Mouse (Mus musculus) hindbrain, embryonic 16.5 days (tissue): ENCODE measurements around the gene Plekha4. TPM values are rescaled to one million over a fixed set of nuclear protein-coding genes. Genes with fewer than 3 reads are reported as not detected.

Experiments
- polyA plus RNA-seq: library from polyadenylated mRNA; unstranded; fragments of >200 nt; fragmentation: Nextera tagmentation; extraction: Ambion mirVana; gene quantifications from 2 replicates; pipeline ENCODE4 v1.2.1, GENCODE M21; 2015

The Plekha4 gene
- polyA plus RNA-seq, 1 experiment from 2014 or later: 2.2 TPM

Other genes with a start within 250 kb of the Plekha4 start
- not detected in 2 replicates for gene Slc6a21, start 248.8 kb upstream of the Plekha4 start, polyA plus RNA-seq
- 13.3 and 14.2 TPM in 2 replicates for gene Trpm4, start 192.6 kb upstream of the Plekha4 start, polyA plus RNA-seq
- 0.28 and 0.72 TPM in 2 replicates for gene Hrc, start 191.0 kb upstream of the Plekha4 start, polyA plus RNA-seq
- 28.5 and 28.6 TPM in 2 replicates for gene Ppfia3, start 159.3 kb upstream of the Plekha4 start, polyA plus RNA-seq
- 41.4 and 70.3 TPM in 2 replicates for gene Lin7b, start 155.7 kb upstream of the Plekha4 start, polyA plus RNA-seq
- 144 and 161 TPM in 2 replicates for gene Snrnp70, start 130.6 kb upstream of the Plekha4 start, polyA plus RNA-seq
- 0.06 TPM in 1 of 2 replicates, not detected in the other for gene Kcna7, start 120.7 kb upstream of the Plekha4 start, polyA plus RNA-seq
- 0.15 and 0.27 TPM in 2 replicates for gene Ntf5, start 112.6 kb upstream of the Plekha4 start, polyA plus RNA-seq
- gene Lhb, start 105.5 kb upstream of the Plekha4 start, polyA plus RNA-seq: 2.0 and 2.3 TPM in 2 replicates
- gene Gys1, start 91.5 kb upstream of the Plekha4 start, polyA plus RNA-seq: 25.5 and 28.7 TPM in 2 replicates
- gene Ruvbl2, start 88.2 kb upstream of the Plekha4 start, polyA plus RNA-seq: 94.3 and 108 TPM in 2 replicates
- 5,303 and 5,527 TPM in 2 replicates for gene Ftl1, start 66.4 kb upstream of the Plekha4 start, polyA plus RNA-seq
- gene Bax, start 59.4 kb upstream of the Plekha4 start, polyA plus RNA-seq: 226 and 242 TPM in 2 replicates
- gene Tulp2, start 44.5 kb upstream of the Plekha4 start, polyA plus RNA-seq: 0.20 and 0.30 TPM in 2 replicates
- gene Gm45808, start 39.5 kb upstream of the Plekha4 start, polyA plus RNA-seq: not detected in 2 replicates
- gene Dhdh, start 37.5 kb upstream of the Plekha4 start, polyA plus RNA-seq: 4.0 and 4.3 TPM in 2 replicates
- gene Nucb1, start 15.9 kb upstream of the Plekha4 start, polyA plus RNA-seq: 141 and 151 TPM in 2 replicates
- 17.5 and 18.2 TPM in 2 replicates for gene Ppp1r15a, start 62 bp upstream of the Plekha4 start, polyA plus RNA-seq
- gene Hsd17b14, start 28.6 kb downstream of the Plekha4 start, polyA plus RNA-seq: 0.43 and 0.80 TPM in 2 replicates
- gene Bcat2, start 43.8 kb downstream of the Plekha4 start, polyA plus RNA-seq: 22.7 and 27.0 TPM in 2 replicates
- not detected in 2 replicates for gene Fgf21, start 89.2 kb downstream of the Plekha4 start, polyA plus RNA-seq
- gene Fut1, start 91.0 kb downstream of the Plekha4 start, polyA plus RNA-seq: not detected in 2 replicates
- not detected in 2 replicates for gene Izumo1, start 95.5 kb downstream of the Plekha4 start, polyA plus RNA-seq
- 16.7 and 17.5 TPM in 2 replicates for gene Rasip1, start 101.2 kb downstream of the Plekha4 start, polyA plus RNA-seq
- gene Mamstr, start 113.6 kb downstream of the Plekha4 start, polyA plus RNA-seq: 2.9 and 5.2 TPM in 2 replicates
- 0.09 and 0.19 TPM in 2 replicates for gene Fut2, start 140.1 kb downstream of the Plekha4 start, polyA plus RNA-seq
- gene Ntn5, start 157.7 kb downstream of the Plekha4 start, polyA plus RNA-seq: 0.84 and 0.94 TPM in 2 replicates
- 0.43 and 0.45 TPM in 2 replicates for gene Sec1, start 168.1 kb downstream of the Plekha4 start, polyA plus RNA-seq
- gene Car11, start 173.5 kb downstream of the Plekha4 start, polyA plus RNA-seq: 63.8 and 68.2 TPM in 2 replicates
- 3.2 and 3.3 TPM in 2 replicates for gene Dbp, start 178.8 kb downstream of the Plekha4 start, polyA plus RNA-seq
- gene Rpl18, start 189.1 kb downstream of the Plekha4 start, polyA plus RNA-seq: 508 and 537 TPM in 2 replicates
- 23.9 and 28.3 TPM in 2 replicates for gene Sphk2, start 191.7 kb downstream of the Plekha4 start, polyA plus RNA-seq
- gene Fam83e, start 194.9 kb downstream of the Plekha4 start, polyA plus RNA-seq: 0.37 and 0.44 TPM in 2 replicates
- gene Spaca4, start 199.5 kb downstream of the Plekha4 start, polyA plus RNA-seq: not detected in 2 replicates